Mouse (Mus musculus): Measurements from ENCODE around the gene Nrd1. TPM values are rescaled to one million over a fixed set of nuclear protein-coding genes. Genes with fewer than 3 reads are reported as not detected.

Gene Nrd1
- polyA plus RNA-seq, 1 experiment from 2014 or later: 33.8 TPM

DNA sequence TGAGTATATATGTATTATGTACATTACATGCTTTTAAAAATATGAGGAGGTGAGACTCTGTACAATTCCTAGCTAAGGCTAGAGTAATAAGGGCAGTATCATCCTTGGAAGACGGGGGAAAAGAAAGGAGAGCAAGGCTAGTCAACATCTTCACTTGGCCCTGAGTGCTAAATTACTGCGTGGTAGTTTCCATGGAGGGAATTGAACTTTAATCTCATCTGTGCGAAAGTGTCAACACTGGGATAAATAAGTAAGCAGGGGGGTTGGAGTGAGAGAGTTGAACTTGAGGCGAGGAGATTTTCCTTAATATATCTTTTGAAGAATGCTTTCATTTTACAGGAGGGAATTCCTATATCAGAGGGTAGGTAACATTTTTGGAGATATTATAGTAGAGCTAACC is 13.6 kb downstream of the Nrd1 start:
- H3K4me2 ChIP-seq (ENCODE audit: low read depth, low read length): no peak overlapping the region
- WGBS (ENCODE audit: insufficient replicate concordance): 84% methylated on average over 4 of the region's 4 CpGs
- no peak overlapping the region for H3K4me3 ChIP-seq (ENCODE audit: low read depth, low read length)
- no peaks in the 10 kb centered on the region for H3K4me1 ChIP-seq (ENCODE audit: control insufficient read depth, low read depth, low read length)
- no peaks in the 10 kb centered on the region for H3K27me3 ChIP-seq (ENCODE audit: control insufficient read depth, insufficient read depth, low read depth, low read length)
- no peak overlapping the region for H3K27ac ChIP-seq (ENCODE audit: low read length)
- H3K9ac ChIP-seq (ENCODE audit: low read depth, low read length): no peak overlapping the region
- no peaks in the 10 kb centered on the region for H3K9me3 ChIP-seq (replicated peaks; ENCODE audit: control insufficient read depth, low read length)
- no peak for ATAC-seq (ENCODE audit: low read depth)
- H3K36me3 ChIP-seq (ENCODE audit: control insufficient read depth, insufficient read depth): peaks cover 5% of the 10 kb centered on the region; the same call in 1 of the 2 replicates

DNA sequence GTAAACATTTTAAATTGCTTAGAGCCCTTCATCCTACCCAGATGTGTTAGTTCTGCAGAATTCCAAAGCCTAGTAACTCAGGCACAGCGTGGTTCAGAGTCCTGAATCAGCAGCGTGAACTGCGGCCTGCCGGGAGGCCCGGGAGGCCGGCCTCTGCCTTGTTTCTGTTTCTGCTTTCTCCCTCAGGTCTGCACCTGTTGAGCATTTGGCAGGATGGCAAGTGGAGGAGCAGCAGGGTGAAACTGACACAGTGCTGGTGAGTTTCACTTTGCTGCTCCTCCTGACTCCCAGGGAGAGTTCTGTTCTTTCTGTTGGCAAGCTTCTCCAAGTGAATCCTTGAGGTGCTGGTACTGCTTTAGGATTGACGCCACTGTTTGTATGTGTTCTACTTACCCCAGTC is 17.0 kb downstream of the Nrd1 start:
- Histone ChIP-seq H3K27me3 (ENCODE audit: control insufficient read depth, insufficient read depth, low read depth, low read length) (no peaks in the 10 kb centered on the region), H3K9me3 (replicated peaks; ENCODE audit: control insufficient read depth, low read length) (no peaks in the 10 kb centered on the region), H3K4me1 (ENCODE audit: control insufficient read depth, low read depth, low read length) (no peaks in the 10 kb centered on the region), H3K36me3 (ENCODE audit: control insufficient read depth, insufficient read depth) (peaks cover 8% of the 10 kb centered on the region), H3K9ac (ENCODE audit: low read depth, low read length) (no peak overlapping the region), H3K27ac (ENCODE audit: low read length) (no peak overlapping the region), H3K4me2 (ENCODE audit: low read depth, low read length) (no peak overlapping the region), H3K4me3 (ENCODE audit: low read depth, low read length) (no peak overlapping the region)
- 87% methylated on average over 7 of the region's 7 CpGs for WGBS (ENCODE audit: insufficient replicate concordance)
- ATAC-seq (ENCODE audit: low read depth): no peak

DNA sequence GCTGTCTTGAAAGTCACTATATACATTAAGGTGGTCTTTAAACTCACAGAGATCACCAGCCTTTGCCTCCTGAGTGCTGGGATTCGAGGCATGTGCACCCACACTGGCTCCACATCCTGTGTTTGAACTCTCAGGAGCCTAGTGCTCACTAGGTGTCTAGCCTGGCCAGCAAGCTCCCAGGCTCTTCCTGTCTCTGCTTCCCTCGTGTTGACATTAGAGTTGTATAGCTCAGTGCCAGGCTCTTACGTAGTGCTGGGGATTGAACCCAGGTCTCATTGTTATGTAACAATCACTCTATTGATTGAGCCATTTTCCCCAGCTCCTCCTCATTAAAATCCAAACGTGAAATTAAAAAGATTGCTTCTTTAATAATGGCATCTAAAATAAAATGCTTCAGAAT is 18.8 kb downstream of the Nrd1 start:
- peaks cover 8% of the 10 kb centered on the region for H3K36me3 ChIP-seq (ENCODE audit: control insufficient read depth, insufficient read depth)
- 65% methylated on average over 4 of the region's 4 CpGs for WGBS (ENCODE audit: insufficient replicate concordance)
- H3K9ac ChIP-seq (ENCODE audit: low read depth, low read length): no peak overlapping the region
- H3K27me3 ChIP-seq (ENCODE audit: control insufficient read depth, insufficient read depth, low read depth, low read length): no peaks in the 10 kb centered on the region
- H3K9me3 ChIP-seq (replicated peaks; ENCODE audit: control insufficient read depth, low read length): no peaks in the 10 kb centered on the region
- H3K4me2 ChIP-seq (ENCODE audit: low read depth, low read length): no peak overlapping the region
- H3K4me1 ChIP-seq (ENCODE audit: control insufficient read depth, low read depth, low read length): no peaks in the 10 kb centered on the region
- no peak for ATAC-seq (ENCODE audit: low read depth)
- H3K4me3 ChIP-seq (ENCODE audit: low read depth, low read length): no peak overlapping the region
- H3K27ac ChIP-seq (ENCODE audit: low read length): no peak overlapping the region

DNA sequence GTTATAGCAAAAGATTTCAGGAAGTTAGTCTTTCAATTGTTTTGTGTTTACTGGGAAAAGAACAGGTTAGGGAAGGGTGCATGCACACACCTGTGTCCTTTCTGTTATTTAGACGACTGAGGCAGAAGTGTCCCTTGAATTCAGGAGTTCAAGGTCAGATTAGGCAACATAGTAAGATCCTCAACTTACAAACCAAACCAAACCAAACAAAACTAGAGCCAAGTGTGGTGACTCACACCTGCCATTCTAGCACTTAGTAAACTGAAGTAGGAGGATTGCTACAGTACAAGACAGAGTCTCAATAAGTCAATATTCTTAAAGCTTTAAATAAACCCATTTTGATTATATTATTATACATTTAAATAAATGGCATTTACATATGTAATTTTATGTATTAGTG is 21.5 kb downstream of the Nrd1 start:
- no peaks in the 10 kb centered on the region for H3K9me3 ChIP-seq (replicated peaks; ENCODE audit: control insufficient read depth, low read length)
- no peaks in the 10 kb centered on the region for H3K4me1 ChIP-seq (ENCODE audit: control insufficient read depth, low read depth, low read length)
- no peak for ATAC-seq (ENCODE audit: low read depth)
- no peak overlapping the region for H3K9ac ChIP-seq (ENCODE audit: low read depth, low read length)
- no peaks in the 10 kb centered on the region for H3K27me3 ChIP-seq (ENCODE audit: control insufficient read depth, insufficient read depth, low read depth, low read length)
- 43% methylated on average over 1 of the region's 1 CpGs for WGBS (ENCODE audit: insufficient replicate concordance)
- no peak overlapping the region for H3K27ac ChIP-seq (ENCODE audit: low read length)
- no peak overlapping the region for H3K4me3 ChIP-seq (ENCODE audit: low read depth, low read length)
- no peak overlapping the region for H3K4me2 ChIP-seq (ENCODE audit: low read depth, low read length)
- peaks cover 11% of the 10 kb centered on the region for H3K36me3 ChIP-seq (ENCODE audit: control insufficient read depth, insufficient read depth)

DNA sequence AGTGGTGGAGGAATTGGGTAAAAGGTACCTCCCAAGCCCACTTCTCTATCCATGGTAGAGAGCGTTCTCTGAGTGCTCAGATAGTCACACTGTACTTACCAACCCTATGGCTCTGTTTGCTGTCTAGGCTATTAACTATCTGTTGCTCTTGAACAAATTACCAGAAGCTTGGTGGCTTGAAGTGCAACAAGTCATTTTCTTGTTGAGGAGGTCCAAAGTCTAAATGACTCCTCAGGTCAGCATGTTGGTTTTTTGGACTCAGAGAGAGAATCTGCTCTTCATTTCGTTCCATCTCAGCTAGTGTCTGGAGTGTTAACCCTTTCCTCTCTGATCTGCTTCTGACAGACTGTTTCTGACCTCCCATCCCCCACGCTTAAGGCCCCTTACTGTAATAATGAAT is 24.6 kb downstream of the Nrd1 start:
- Histone ChIP-seq H3K27me3 (ENCODE audit: control insufficient read depth, insufficient read depth, low read depth, low read length) (no peaks in the 10 kb centered on the region), H3K4me3 (ENCODE audit: low read depth, low read length) (no peak overlapping the region), H3K27ac (ENCODE audit: low read length) (no peak overlapping the region), H3K4me1 (ENCODE audit: control insufficient read depth, low read depth, low read length) (no peaks in the 10 kb centered on the region), H3K9me3 (replicated peaks; ENCODE audit: control insufficient read depth, low read length) (no peaks in the 10 kb centered on the region), H3K36me3 (ENCODE audit: control insufficient read depth, insufficient read depth) (peaks cover 18% of the 10 kb centered on the region), H3K9ac (ENCODE audit: low read depth, low read length) (no peak overlapping the region), H3K4me2 (ENCODE audit: low read depth, low read length) (no peak overlapping the region)
- WGBS (ENCODE audit: insufficient replicate concordance): 56% methylated on average over 3 of the region's 3 CpGs
- no peak for ATAC-seq (ENCODE audit: low read depth)

DNA sequence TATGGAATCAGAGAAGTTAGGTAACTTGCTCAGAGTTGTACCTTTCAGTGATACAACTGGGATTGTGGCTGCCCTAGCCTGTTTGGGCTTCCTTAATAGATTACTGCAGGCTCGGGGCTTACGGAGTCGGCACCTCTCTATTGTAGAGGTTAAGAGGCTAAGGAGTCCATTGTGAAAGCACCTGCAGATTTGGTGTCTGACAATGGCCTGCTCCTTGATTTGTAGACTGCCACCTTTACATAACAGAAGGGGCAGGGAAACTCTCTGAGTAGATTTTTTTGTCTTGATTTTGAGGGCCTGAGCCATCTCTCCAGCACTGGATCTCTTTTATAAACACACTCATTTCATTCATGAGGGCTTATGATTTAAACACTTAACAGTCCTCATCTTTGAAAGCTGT is 26.1 kb downstream of the Nrd1 start:
- Histone ChIP-seq H3K9ac (ENCODE audit: low read depth, low read length) (no peak overlapping the region), H3K27me3 (ENCODE audit: control insufficient read depth, insufficient read depth, low read depth, low read length) (no peaks in the 10 kb centered on the region), H3K27ac (ENCODE audit: low read length) (no peak overlapping the region), H3K4me1 (ENCODE audit: control insufficient read depth, low read depth, low read length) (no peaks in the 10 kb centered on the region), H3K4me2 (ENCODE audit: low read depth, low read length) (no peak overlapping the region), H3K4me3 (ENCODE audit: low read depth, low read length) (no peak overlapping the region), H3K9me3 (replicated peaks; ENCODE audit: control insufficient read depth, low read length) (no peaks in the 10 kb centered on the region), H3K36me3 (ENCODE audit: control insufficient read depth, insufficient read depth) (peaks cover 18% of the 10 kb centered on the region)
- ATAC-seq (ENCODE audit: low read depth): no peak
- WGBS (ENCODE audit: insufficient replicate concordance): 90% methylated on average over 3 of the region's 3 CpGs

DNA sequence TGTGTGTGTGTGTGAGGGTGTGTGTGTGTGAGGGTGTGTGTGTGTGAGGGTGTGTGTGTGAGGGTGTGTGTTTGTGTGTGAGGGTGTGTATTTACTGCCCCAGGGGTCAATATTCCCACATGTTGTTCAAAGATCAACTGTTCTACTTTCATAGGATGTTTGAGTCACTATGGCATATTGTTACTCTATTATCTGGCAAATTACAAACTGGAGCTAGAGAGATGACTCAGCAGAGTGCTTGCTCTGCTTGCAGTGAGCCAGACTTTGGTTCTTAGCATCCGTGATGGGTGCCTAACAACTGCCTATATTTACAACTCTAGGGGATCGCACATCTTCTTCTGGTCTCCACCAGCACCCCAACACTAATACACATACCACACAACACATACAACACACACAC is 29.4 kb downstream of the Nrd1 start:
- 79% methylated on average over 2 of the region's 2 CpGs for WGBS (ENCODE audit: insufficient replicate concordance)
- Histone ChIP-seq H3K9me3 (replicated peaks; ENCODE audit: control insufficient read depth, low read length) (no peaks in the 10 kb centered on the region), H3K4me1 (ENCODE audit: control insufficient read depth, low read depth, low read length) (no peaks in the 10 kb centered on the region), H3K4me3 (ENCODE audit: low read depth, low read length) (no peak overlapping the region), H3K36me3 (ENCODE audit: control insufficient read depth, insufficient read depth) (peaks cover 29% of the 10 kb centered on the region), H3K27me3 (ENCODE audit: control insufficient read depth, insufficient read depth, low read depth, low read length) (no peaks in the 10 kb centered on the region), H3K27ac (ENCODE audit: low read length) (no peak overlapping the region), H3K9ac (ENCODE audit: low read depth, low read length) (no peak overlapping the region), H3K4me2 (ENCODE audit: low read depth, low read length) (no peak overlapping the region)
- no peak for ATAC-seq (ENCODE audit: low read depth)

DNA sequence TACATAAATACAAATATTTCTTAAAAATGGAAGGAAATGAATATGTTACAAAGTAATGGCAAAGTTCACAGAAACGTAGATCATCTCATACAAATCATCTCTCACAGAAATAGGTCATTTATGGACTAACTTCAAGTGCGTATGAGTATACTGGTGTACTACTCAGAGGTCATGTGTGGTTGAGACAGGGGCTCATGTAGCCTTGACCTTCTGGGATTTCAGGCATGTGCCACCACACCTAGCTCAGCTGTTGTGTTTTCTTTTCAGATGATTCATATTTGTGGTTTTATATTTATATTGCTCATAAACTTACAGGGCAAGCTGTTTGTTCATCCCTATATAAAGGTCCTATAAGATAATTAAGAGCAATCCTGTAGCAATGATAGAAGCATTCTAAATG is 29.8 kb downstream of the Nrd1 start:
- Histone ChIP-seq H3K27ac (ENCODE audit: low read length) (no peak overlapping the region), H3K36me3 (ENCODE audit: control insufficient read depth, insufficient read depth) (peaks cover 27% of the 10 kb centered on the region), H3K4me2 (ENCODE audit: low read depth, low read length) (no peak overlapping the region), H3K27me3 (ENCODE audit: control insufficient read depth, insufficient read depth, low read depth, low read length) (no peaks in the 10 kb centered on the region), H3K9ac (ENCODE audit: low read depth, low read length) (no peak overlapping the region), H3K4me3 (ENCODE audit: low read depth, low read length) (no peak overlapping the region), H3K9me3 (replicated peaks; ENCODE audit: control insufficient read depth, low read length) (no peaks in the 10 kb centered on the region), H3K4me1 (ENCODE audit: control insufficient read depth, low read depth, low read length) (no peaks in the 10 kb centered on the region)
- WGBS (ENCODE audit: insufficient replicate concordance): 82% methylated on average over 2 of the region's 2 CpGs
- no peak for ATAC-seq (ENCODE audit: low read depth)

DNA sequence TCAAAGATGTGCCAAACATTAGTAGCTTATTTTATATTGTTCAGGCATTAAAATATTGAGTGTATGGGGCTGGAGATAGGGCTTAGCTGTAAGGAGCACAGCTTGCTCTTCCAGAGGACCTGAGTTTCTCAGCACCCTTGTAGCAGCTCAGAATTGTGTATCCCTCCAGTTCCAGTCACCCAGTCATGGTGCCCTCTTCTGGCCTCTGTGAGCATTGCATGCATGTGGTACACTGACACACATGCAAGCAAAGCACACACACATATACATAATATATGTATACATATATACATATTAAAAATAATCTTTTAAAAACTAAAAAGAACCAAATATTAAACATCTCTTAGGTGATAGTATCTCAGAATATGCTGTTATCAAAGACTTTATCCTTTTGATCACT is 35.9 kb downstream of the Nrd1 start:
- no peaks in the 10 kb centered on the region for H3K27me3 ChIP-seq (ENCODE audit: control insufficient read depth, insufficient read depth, low read depth, low read length)
- no peaks in the 10 kb centered on the region for H3K9me3 ChIP-seq (replicated peaks; ENCODE audit: control insufficient read depth, low read length)
- H3K4me1 ChIP-seq (ENCODE audit: control insufficient read depth, low read depth, low read length): no peaks in the 10 kb centered on the region
- 0 out of 2 replicates have a peak, but pooled peaks have one; percentile 7 for ATAC-seq (ENCODE audit: low read depth)
- no peak overlapping the region for H3K4me2 ChIP-seq (ENCODE audit: low read depth, low read length)
- peaks cover 28% of the 10 kb centered on the region for H3K36me3 ChIP-seq (ENCODE audit: control insufficient read depth, insufficient read depth)
- H3K9ac ChIP-seq (ENCODE audit: low read depth, low read length): no peak overlapping the region
- H3K27ac ChIP-seq (ENCODE audit: low read length): no peak overlapping the region
- H3K4me3 ChIP-seq (ENCODE audit: low read depth, low read length): no peak overlapping the region

DNA sequence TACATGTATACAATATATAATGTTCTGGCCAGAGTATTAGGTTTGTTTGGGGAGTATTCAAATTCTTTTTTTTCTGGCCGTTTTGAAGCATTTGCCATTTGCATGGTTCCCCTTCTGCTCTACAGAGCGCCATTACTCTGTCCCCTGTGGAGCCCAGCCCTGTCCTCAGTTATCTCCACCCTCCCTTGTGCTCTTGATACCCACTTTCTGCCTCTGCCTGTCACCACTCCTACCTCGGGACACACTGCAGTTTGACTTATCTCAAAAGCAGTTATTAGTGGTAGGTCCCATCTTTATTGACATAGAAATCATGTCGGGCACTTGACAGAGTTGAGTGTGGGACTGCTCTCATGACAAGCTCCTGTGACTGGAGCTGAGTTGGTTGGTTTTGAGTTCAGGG is 42.3 kb downstream of the Nrd1 start:
- H3K27ac ChIP-seq (ENCODE audit: low read length): no peak overlapping the region
- ATAC-seq (ENCODE audit: low read depth): no peak
- no peaks in the 10 kb centered on the region for H3K4me1 ChIP-seq (ENCODE audit: control insufficient read depth, low read depth, low read length)
- H3K36me3 ChIP-seq (ENCODE audit: control insufficient read depth, insufficient read depth): peaks cover 54% of the 10 kb centered on the region
- no peaks in the 10 kb centered on the region for H3K9me3 ChIP-seq (replicated peaks; ENCODE audit: control insufficient read depth, low read length)
- 61% methylated on average over 4 of the region's 4 CpGs for WGBS (ENCODE audit: insufficient replicate concordance)
- no peak overlapping the region for H3K4me3 ChIP-seq (ENCODE audit: low read depth, low read length)
- no peak overlapping the region for H3K4me2 ChIP-seq (ENCODE audit: low read depth, low read length)
- no peaks in the 10 kb centered on the region for H3K27me3 ChIP-seq (ENCODE audit: control insufficient read depth, insufficient read depth, low read depth, low read length)
- H3K9ac ChIP-seq (ENCODE audit: low read depth, low read length): no peak overlapping the region

Measured in liver, embryonic 16.5 days (tissue).